In genomic region chr8:124098953-124099622, GRCm38 (mm10) we compare ENCODE assay signal across 9 mouse cellular contexts.
A peak's percentile ranks its signal among the peaks of the same experiment; 100 is the strongest.
DNase-seq lines count a peak whose midpoint lies in the region; ATAC-seq and TF ChIP-seq lines count a peak whose summit lies in the region.
"Had no signal": no experiment of that assay in that cellular context is flagged by ENCODE, and none has a peak within 500 bp of the region (broad histone marks: within the 10 kb centered on the region; RNA-seq: fewer than 3 reads in every experiment).

No protein-coding gene starts in this region.

- TF ChIP-seq EP300 in lung, postnatal 0 days (IDR thresholded peaks at IDR 0.05), result no peak

- no peak for TF ChIP-seq POLR2A in thymus, adult 2 months (IDR thresholded peaks at IDR 0.05; ENCODE audit: control insufficient read depth, extremely low read depth, insufficient read depth, low read length, poor library complexity)

- ATAC-seq in cerebellum, adult (ENCODE audit: insufficient number of reproducible peaks, low FRiP score, low TSS enrichment), result no peak
- ATAC-seq in limb, embryonic 15.5 days (ENCODE audit: insufficient number of reproducible peaks, low FRiP score, low TSS enrichment, low read depth), result peak; percentile 69; the same call in 1 of the 2 replicates
- ATAC-seq in megakaryocyte-erythroid progenitor cell, adult 5-6 weeks (replicated peaks; ENCODE audit: low FRiP score, low TSS enrichment, poor library complexity, severe bottlenecking), result no peak
- no peak for ATAC-seq in lung, postnatal 0 days
- ATAC-seq: inflammation-experienced regulatory T-cells, adult 6 months had no signal

- H3K27ac ChIP-seq in thymus, adult 2 months (ENCODE audit: control insufficient read depth, insufficient read depth, low read length), result no peak overlapping the region
- no peak overlapping the region for H3K27ac ChIP-seq in limb, embryonic 15.5 days
- no peak overlapping the region for H3K27ac ChIP-seq in lung, postnatal 0 days (ENCODE audit: low read length)

- no peaks in the 10 kb centered on the region for H3K36me3 ChIP-seq in thymus, adult 2 months (ENCODE audit: control insufficient read depth, insufficient read depth, low read length)
- H3K36me3 ChIP-seq in limb, embryonic 15.5 days, result no peaks in the 10 kb centered on the region
- no peaks in the 10 kb centered on the region for H3K36me3 ChIP-seq in lung, postnatal 0 days (ENCODE audit: insufficient read depth, low read length)

- no peak overlapping the region for H3K9ac ChIP-seq in limb, embryonic 15.5 days
- no peak overlapping the region for H3K9ac ChIP-seq in lung, postnatal 0 days (replicated peaks; ENCODE audit: low read depth)

- peaks cover 7% of the 10 kb centered on the region for H3K4me1 ChIP-seq in thymus, adult 2 months (replicated peaks; ENCODE audit: control insufficient read depth, insufficient read depth, low read length)
- peaks cover 7% of the 10 kb centered on the region for H3K4me1 ChIP-seq in limb, embryonic 15.5 days
- no peaks in the 10 kb centered on the region for H3K4me1 ChIP-seq in lung, postnatal 0 days (ENCODE audit: insufficient read depth, low read depth, low read length)

- no peak overlapping the region for H3K4me3 ChIP-seq in thymus, adult 2 months (ENCODE audit: control insufficient read depth, insufficient read depth, low read length)
- H3K4me3 ChIP-seq in limb, embryonic 15.5 days, result no peak overlapping the region
- H3K4me3 ChIP-seq in lung, postnatal 0 days (ENCODE audit: low read depth, low read length), result no peak overlapping the region

- 45% methylated on average over 11 of the region's 11 CpGs for WGBS in thymus, adult 2 months
- WGBS in limb, embryonic 15.5 days, result 29% methylated on average over 11 of the region's 11 CpGs
- 31% methylated on average over 11 of the region's 11 CpGs for WGBS in lung, postnatal 0 days

- no peak overlapping the region for H3K4me2 ChIP-seq in limb, embryonic 15.5 days
- no peak overlapping the region for H3K4me2 ChIP-seq in lung, postnatal 0 days (replicated peaks; ENCODE audit: low read depth, low read length)

- no peaks in the 10 kb centered on the region for H3K27me3 ChIP-seq in thymus, adult 2 months (ENCODE audit: control insufficient read depth, insufficient read depth, low read length)
- no peaks in the 10 kb centered on the region for H3K27me3 ChIP-seq in limb, embryonic 15.5 days
- H3K27me3 ChIP-seq in lung, postnatal 0 days (replicated peaks; ENCODE audit: insufficient read depth, low read length), result no peaks in the 10 kb centered on the region

- TF ChIP-seq CTCF in thymus, adult 2 months (IDR thresholded peaks at IDR 0.05; ENCODE audit: borderline replicate concordance, control insufficient read depth, extremely low read depth, insufficient read depth, low read length, poor library complexity), result no peak
- no peak for TF ChIP-seq CTCF in lung, postnatal 0 days (IDR thresholded peaks at IDR 0.05)

- no peaks in the 10 kb centered on the region for H3K9me3 ChIP-seq in limb, embryonic 15.5 days
- H3K9me3 ChIP-seq in lung, postnatal 0 days (ENCODE audit: low read length), result no peaks in the 10 kb centered on the region; the same call in 1 of the 2 replicates

- DNase-seq in cerebellum, postnatal 10 days, result peak; percentile 40 to 59
- peak; percentile 30 for DNase-seq in thymus, postnatal 14 days
- DNase-seq in thymus, adult 2 months, result no peak
- peak; percentile 31 for DNase-seq in yolk sac, embryonic 10.5 days (ENCODE audit: low spot score)
- no peak for DNase-seq in lung, postnatal 0 days (ENCODE audit: low spot score)

Comparison
In these comparisons a context has a peak if more than half of its experiments do, and no peak if none do; other contexts are left out.
1. DNase-seq: peak in cerebellum, postnatal 10 days (2 of 2), thymus, postnatal 14 days (single experiment) and yolk sac, embryonic 10.5 days (single experiment); none in thymus, adult 2 months (single experiment) and lung, postnatal 0 days (single experiment).